Mouse (Mus musculus) liver, postnatal 0 days (tissue): ENCODE results near the gene Ccdc40. TPM values are rescaled to one million over a fixed set of nuclear protein-coding genes. Genes with fewer than 3 reads are reported as not detected.

Experiments
- ATAC-seq: fragments of 200-750 bp; cut with Nextera tagmentation; 2 replicates; pipeline ENCODE4 v1.8.0; 2017; ENCODE audit warnings: mild to moderate bottlenecking, moderate library complexity
- DNase-seq: peaks from one replicate; pipeline ENCODE4 v3.0.0-alpha.2; 2016
- H3K27ac ChIP-seq: fragments of 300-500 bp; sonication (generic); 2 replicates; pipeline ENCODE4 v1.5.1; 2014; ENCODE audit warnings: antibody characterized with exemption, moderate library complexity, mild to moderate bottlenecking, low read depth
- H3K27me3 ChIP-seq: fragments of 300-500 bp; sonication (generic); 2 replicates; pipeline ENCODE4 v1.6.1; 2014; ENCODE audit warnings: low read length, control low read depth, mixed read lengths; ENCODE audit not compliant: insufficient read depth
- H3K36me3 ChIP-seq: fragments of 300-500 bp; sonication (generic); replicated peaks from 2 replicates; pipeline ENCODE4 v1.6.1; 2014; ENCODE audit warnings: mild to moderate bottlenecking, control low read depth, low read length, moderate library complexity, mixed read lengths; ENCODE audit not compliant: insufficient read depth
- H3K4me1 ChIP-seq: fragments of 300-500 bp; sonication (generic); 2 replicates; pipeline ENCODE4 v1.6.1; 2014; ENCODE audit warnings: antibody characterized with exemption, mild to moderate bottlenecking, control low read depth; ENCODE audit not compliant: insufficient read depth
- H3K4me2 ChIP-seq: fragments of 300-500 bp; sonication (generic); 2 replicates; pipeline ENCODE4 v1.6.1; 2014; ENCODE audit warnings: low read depth, mild to moderate bottlenecking, low read length, moderate library complexity, mixed read lengths
- H3K4me3 ChIP-seq: fragments of 300-500 bp; sonication (generic); 2 replicates; pipeline ENCODE4 v1.5.1; 2014; ENCODE audit warnings: low read depth, low read length
- H3K9ac ChIP-seq: fragments of 300-500 bp; sonication (generic); replicated peaks from 2 replicates; pipeline ENCODE4 v1.6.1; 2014; ENCODE audit warnings: mild to moderate bottlenecking, moderate library complexity
- H3K9me3 ChIP-seq: fragments of 300-500 bp; sonication (generic); 2 replicates; pipeline ENCODE4 v1.6.1; 2016; ENCODE audit warnings: mild to moderate bottlenecking, control low read depth, low read length, mixed read lengths
- CTCF ChIP-seq: sonication (generic); IDR thresholded peaks from 2 replicates; pipeline ENCODE4 v1.5.1; 2016; ENCODE audit warnings: antibody characterized with exemption, low read depth
- EP300 ChIP-seq: IDR thresholded peaks from 2 replicates; pipeline ENCODE4 v1.6.1; 2016; ENCODE audit warnings: antibody characterized with exemption, low read depth, mild to moderate bottlenecking
- whole genome bisulfite sequencing: fragments of 180-500 bp; shearing (Covaris S2); extraction: QIAGEN DNeasy Blood & Tissue Kit; methylation state at CpG from one replicate; pipeline ENCODE4 v1.1.7; 2014; ENCODE audit not compliant: insufficient replicate concordance; 5-methylcytosine and 5-hydroxymethylcytosine counted together
- polyA plus RNA-seq: library from polyadenylated mRNA; unstranded; fragments of >200 nt; fragmentation: Nextera tagmentation; extraction: Ambion mirVana; gene quantifications from 2 replicates; pipeline ENCODE4 v1.2.1, GENCODE M21; 2015

The Ccdc40 gene
- polyA plus RNA-seq, 1 experiment from 2014 or later = 0.95 TPM

DNA sequence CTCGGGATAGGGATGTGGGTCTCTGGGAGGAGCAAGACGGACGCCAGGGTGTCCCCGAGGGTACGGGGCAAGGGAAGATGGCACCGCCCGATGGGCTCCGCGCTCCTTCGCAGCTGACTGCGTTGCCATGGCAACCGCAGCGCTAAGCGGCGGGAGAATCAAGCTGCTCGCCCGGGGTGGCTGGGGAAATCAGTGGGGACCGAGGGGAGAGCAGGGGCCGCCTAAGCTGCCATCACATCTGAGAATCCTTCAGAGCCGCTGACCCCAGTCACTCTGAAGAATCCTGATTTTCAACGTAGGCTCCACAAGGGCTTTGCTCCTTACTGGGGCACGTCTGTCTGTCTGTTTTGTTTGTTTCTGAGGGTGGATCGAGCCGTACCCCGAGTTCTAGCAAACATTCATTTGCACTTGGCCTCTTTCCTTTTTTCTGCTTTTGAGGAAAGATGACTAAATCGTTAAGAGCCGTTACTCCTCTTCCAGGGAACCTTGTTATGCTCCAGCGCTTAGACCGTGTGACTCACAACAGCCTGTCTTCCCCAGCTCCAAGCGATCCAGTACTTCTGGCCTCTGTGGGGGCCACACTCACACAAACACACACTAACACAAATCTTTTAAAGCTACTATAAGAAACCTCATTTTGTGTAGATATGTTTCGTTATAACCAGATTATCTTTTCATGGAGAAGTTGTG lies 72.0 kb downstream of the Ccdc40 start:
- DNase-seq (no peak), ATAC-seq (peak; percentile 60)
- no peaks in the 10 kb centered on the region for H3K27me3 ChIP-seq
- H3K4me3 ChIP-seq = peak overlapping the region; percentile 97
- no peaks in the 10 kb centered on the region for H3K9me3 ChIP-seq
- peaks cover 22% of the 10 kb centered on the region for H3K36me3 ChIP-seq
- H3K4me1 ChIP-seq = peaks cover 11% of the 10 kb centered on the region
- 2% methylated on average over 31 of the region's 31 CpGs for WGBS
- peak overlapping the region; percentile 99 for H3K9ac ChIP-seq
- peak overlapping the region; percentile 78 for H3K4me2 ChIP-seq
- TF ChIP-seq CTCF (no peak), EP300 (no peak)
- no peak overlapping the region for H3K27ac ChIP-seq

DNA sequence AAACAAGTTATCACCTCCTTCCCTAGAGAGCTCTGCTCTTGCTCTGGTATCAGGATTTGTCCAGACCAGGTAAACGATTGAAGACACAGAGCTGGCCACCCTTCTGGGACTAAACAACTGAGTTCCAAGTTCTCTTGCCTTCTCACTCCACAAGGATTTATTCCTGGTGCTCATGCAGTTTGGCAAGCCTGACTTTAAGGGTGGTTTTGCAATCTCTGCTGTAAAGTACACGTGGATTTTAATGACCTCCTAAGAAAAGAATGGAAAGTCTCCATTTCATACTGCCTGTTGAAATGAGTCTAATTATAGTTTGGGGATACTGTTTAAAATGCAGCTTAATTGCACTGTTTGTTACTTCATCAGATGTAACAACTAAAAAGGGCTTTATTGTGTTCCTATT lies 72.6 kb downstream of the Ccdc40 start:
- no peaks in the 10 kb centered on the region for H3K27me3 ChIP-seq
- ATAC-seq = no peak
- DNase-seq = no peak
- WGBS = 21% methylated on average over 2 of the region's 2 CpGs
- H3K36me3 ChIP-seq = peaks cover 16% of the 10 kb centered on the region
- peak overlapping the region; percentile 99 for H3K9ac ChIP-seq
- H3K4me1 ChIP-seq = peaks cover 11% of the 10 kb centered on the region
- no peaks in the 10 kb centered on the region for H3K9me3 ChIP-seq
- H3K4me2 ChIP-seq = peak overlapping the region; percentile 78; the same call in 1 of the 2 replicates
- peak overlapping the region; percentile 97; the same call in 1 of the 2 replicates for H3K4me3 ChIP-seq
- TF ChIP-seq EP300 = no peak
- TF ChIP-seq CTCF = no peak
- no peak overlapping the region for H3K27ac ChIP-seq

DNA sequence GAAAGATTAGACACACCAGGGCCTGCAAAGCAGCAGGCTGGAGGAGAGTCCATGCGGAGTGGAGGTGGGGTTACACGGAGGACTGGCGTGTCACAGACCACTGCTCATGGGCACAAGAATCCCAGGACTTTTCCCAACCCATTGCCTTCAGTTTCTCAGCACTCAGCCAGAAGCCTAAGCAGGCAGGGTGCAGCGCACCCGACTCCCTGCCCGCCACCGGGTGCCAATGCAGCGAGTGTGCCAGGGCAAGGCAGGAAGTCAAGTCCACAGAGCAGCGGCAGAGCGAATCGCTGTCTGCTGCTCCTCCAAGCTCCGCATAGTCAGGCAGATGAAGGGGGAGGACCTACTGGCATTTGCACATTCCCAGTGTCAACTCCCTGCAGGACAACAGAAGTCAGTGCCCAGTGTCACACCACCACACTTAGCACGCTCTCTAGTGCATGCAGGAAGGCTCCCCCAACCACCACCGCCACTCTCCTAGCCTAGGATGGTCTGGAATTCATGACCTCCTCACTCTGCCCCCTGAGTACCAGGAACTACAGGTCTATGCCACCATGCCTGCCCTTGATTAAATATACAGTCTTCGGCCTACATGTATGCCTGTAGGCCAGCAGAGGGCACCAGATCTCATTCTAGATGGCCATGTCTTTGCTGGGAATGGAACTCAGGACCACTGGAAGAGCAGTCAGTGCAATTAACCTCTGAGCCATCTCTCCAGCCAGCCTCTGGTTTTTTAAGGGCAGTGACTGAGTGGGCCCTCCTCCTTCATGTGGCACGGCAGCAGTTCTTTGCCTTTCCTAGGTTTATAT lies 76.7 kb downstream of the Ccdc40 start:
- DNase-seq = peak; percentile 54
- peak; percentile 79 for TF ChIP-seq CTCF
- no peak for TF ChIP-seq EP300
- H3K4me1 ChIP-seq = peaks cover 5% of the 10 kb centered on the region
- no peaks in the 10 kb centered on the region for H3K36me3 ChIP-seq
- peak; percentile 49; the same call in 1 of the 2 replicates for ATAC-seq
- H3K9me3 ChIP-seq = no peaks in the 10 kb centered on the region
- no peaks in the 10 kb centered on the region for H3K27me3 ChIP-seq
- no peak overlapping the region for H3K27ac ChIP-seq
- 46% methylated on average over 16 of the region's 16 CpGs for WGBS
- no peak overlapping the region for H3K4me3 ChIP-seq
- no peak overlapping the region for H3K9ac ChIP-seq
- no peak overlapping the region for H3K4me2 ChIP-seq

DNA sequence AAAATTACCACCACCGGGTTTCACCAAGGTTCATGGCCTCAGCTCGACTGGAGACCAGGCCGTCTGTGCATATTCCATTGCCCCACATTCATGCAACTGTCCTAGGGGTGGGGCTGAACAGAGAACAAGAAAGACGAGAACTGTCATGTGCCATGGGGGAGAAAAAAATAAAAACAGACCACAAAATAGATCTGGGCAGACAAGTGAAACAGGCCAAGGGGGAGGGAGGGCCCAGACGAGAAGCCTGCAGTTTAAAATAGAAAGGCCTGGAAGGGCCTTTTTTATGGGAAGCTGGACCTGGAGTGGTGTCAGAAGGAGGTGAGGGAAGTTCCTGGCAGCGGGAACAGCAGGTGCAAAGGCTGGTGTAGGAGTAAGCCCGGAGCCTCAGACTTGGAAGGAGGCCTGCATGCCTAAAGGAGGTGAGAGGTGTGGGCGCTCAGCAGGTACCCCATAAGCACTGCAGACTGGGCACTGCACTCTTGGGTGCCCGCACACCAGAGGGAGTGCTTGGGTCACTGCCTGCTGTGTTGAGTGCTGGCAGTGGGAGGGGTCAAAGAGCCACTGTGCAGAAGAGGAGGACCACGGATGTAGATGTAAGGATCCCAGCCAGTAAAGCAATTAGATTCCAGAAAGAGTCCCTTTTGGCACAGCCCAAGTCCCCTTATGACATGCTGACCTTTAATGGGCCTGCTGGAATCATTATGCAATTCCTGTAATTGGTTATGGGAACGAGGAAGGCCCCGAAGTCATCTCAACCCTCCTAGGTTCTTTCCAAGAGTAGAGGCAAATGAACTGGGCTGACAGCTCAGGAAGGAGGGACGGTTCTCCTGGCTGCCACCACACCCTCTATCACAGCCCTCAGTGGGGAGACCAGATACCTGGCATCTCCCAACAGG lies 78.6 kb downstream of the Ccdc40 start:
- Histone ChIP-seq H3K9ac (no peak overlapping the region), H3K27me3 (no peaks in the 10 kb centered on the region), H3K9me3 (no peaks in the 10 kb centered on the region), H3K36me3 (no peaks in the 10 kb centered on the region), H3K4me3 (no peak overlapping the region), H3K27ac (no peak overlapping the region), H3K4me2 (no peak overlapping the region), H3K4me1 (no peaks in the 10 kb centered on the region)
- no peak for DNase-seq
- 57% methylated on average over 13 of the region's 13 CpGs for WGBS
- TF ChIP-seq EP300 = no peak
- TF ChIP-seq CTCF = no peak
- ATAC-seq = no peak

DNA sequence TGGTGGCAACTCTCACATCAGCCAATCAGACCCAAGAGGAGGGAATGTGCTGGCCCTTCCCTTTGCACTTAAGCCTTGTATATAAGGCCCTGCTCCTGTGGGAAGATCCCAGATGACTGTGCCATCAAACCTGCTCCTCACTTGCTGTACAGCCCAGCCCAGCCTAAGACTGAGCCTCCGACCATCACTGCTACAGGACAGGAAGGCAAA lies 79.2 kb downstream of the Ccdc40 start, which contains the start of gene Card14:
Gene Card14 (plus strand): TSS at position 111 of the 210 bp plus-strand sequence.
- no peak within 1 kb of the TSS for H3K4me2 ChIP-seq
- no peak for TF ChIP-seq EP300
- no peak for TF ChIP-seq CTCF
- H3K27me3 ChIP-seq = no peaks in the 10 kb centered on the region
- H3K9me3 ChIP-seq = no peaks in the 10 kb centered on the region
- no peak within 1 kb of the TSS for H3K27ac ChIP-seq
- no peak within 1 kb of the TSS for H3K9ac ChIP-seq
- no peaks in the 10 kb centered on the region for H3K36me3 ChIP-seq
- no peaks in the 10 kb centered on the region for H3K4me1 ChIP-seq
- WGBS = 64% methylated on average over 1 of the region's 1 CpGs
- no peak for ATAC-seq
- no peak within 1 kb of the TSS for H3K4me3 ChIP-seq
- DNase-seq = no peak

DNA sequence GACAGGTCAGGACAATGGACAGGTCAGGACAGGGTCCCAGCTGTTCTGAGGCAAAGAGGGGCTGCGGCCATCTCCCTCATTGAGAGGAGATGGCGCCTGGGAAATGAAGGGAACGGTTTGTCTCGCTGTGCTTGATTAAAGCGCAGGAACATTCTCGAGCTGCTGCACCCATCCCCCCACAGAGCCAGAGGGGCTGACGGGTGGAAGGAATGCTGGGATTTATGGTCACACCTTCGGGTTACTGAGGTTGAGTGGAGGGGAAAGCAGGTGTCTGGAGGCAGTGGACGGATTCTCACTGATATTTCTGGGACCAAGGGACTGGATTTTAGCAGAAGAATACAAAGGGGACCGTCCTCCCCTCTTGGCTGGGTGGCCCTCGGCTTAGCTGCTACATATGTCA lies 79.5 kb downstream of the Ccdc40 start:
- H3K9me3 ChIP-seq = no peaks in the 10 kb centered on the region
- DNase-seq = no peak
- no peak overlapping the region for H3K27ac ChIP-seq
- no peaks in the 10 kb centered on the region for H3K27me3 ChIP-seq
- TF ChIP-seq EP300 (no peak), CTCF (no peak)
- no peak overlapping the region for H3K9ac ChIP-seq
- WGBS = 38% methylated on average over 11 of the region's 11 CpGs
- ATAC-seq = no peak
- no peak overlapping the region for H3K4me3 ChIP-seq
- H3K4me1 ChIP-seq = no peaks in the 10 kb centered on the region
- no peak overlapping the region for H3K4me2 ChIP-seq
- H3K36me3 ChIP-seq = no peaks in the 10 kb centered on the region
